Mouse (Mus musculus) midbrain, embryonic 13.5 days (tissue): ENCODE results near the gene Arfgap2. TPM values are rescaled to one million over a fixed set of nuclear protein-coding genes. Genes with fewer than 3 reads are reported as not detected.

ENCODE experiments used
- ATAC-seq: fragments of 200-750 bp; cut with Nextera tagmentation; 2 replicates; pipeline ENCODE4 v1.8.0; 2017; ENCODE audit warnings: mild to moderate bottlenecking, moderate TSS enrichment, moderate library complexity
- H3K27ac ChIP-seq: fragments of 300-500 bp; sonication (generic); 2 replicates; pipeline ENCODE4 v1.5.1; 2015; ENCODE audit warnings: inconsistent platforms, mild to moderate bottlenecking, moderate library complexity
- H3K27me3 ChIP-seq: fragments of 300-500 bp; sonication (generic); 2 replicates; pipeline ENCODE4 v1.6.1; 2015; ENCODE audit warnings: mild to moderate bottlenecking, inconsistent platforms
- H3K36me3 ChIP-seq: fragments of 300-500 bp; sonication (generic); 2 replicates; pipeline ENCODE4 v1.6.1; 2015; ENCODE audit warnings: mild to moderate bottlenecking, inconsistent platforms
- H3K4me1 ChIP-seq: fragments of 300-500 bp; sonication (generic); replicated peaks from 2 replicates; pipeline ENCODE4 v1.6.1; 2015; ENCODE audit warnings: inconsistent platforms
- H3K4me2 ChIP-seq: fragments of 300-500 bp; sonication (generic); replicated peaks from 2 replicates; pipeline ENCODE4 v1.6.1; 2015; ENCODE audit warnings: moderate library complexity, mild to moderate bottlenecking, inconsistent platforms
- H3K4me3 ChIP-seq: fragments of 300-500 bp; sonication (generic); replicated peaks from 2 replicates; pipeline ENCODE4 v1.5.1; 2015; ENCODE audit warnings: mild to moderate bottlenecking, inconsistent platforms
- H3K9ac ChIP-seq: fragments of 300-500 bp; sonication (generic); replicated peaks from 2 replicates; pipeline ENCODE4 v1.6.1; 2015; ENCODE audit warnings: mild to moderate bottlenecking, inconsistent platforms
- H3K9me3 ChIP-seq: fragments of 300-500 bp; sonication (generic); 2 replicates; pipeline ENCODE4 v1.6.1; 2016; ENCODE audit warnings: mild to moderate bottlenecking, inconsistent platforms
- WGBS: fragments of 180-500 bp; shearing (Covaris S2); methylation state at CpG from one replicate; pipeline ENCODE4 v1.1.7; 2015; 5-methylcytosine and 5-hydroxymethylcytosine counted together
- polyA plus RNA-seq: library from polyadenylated mRNA; unstranded; fragments of >200 nt; fragmentation: Nextera tagmentation; extraction: Ambion mirVana; gene quantifications from 2 replicates; pipeline ENCODE4 v1.2.1, GENCODE M21; 2015

Arfgap2 gene
- polyA plus RNA-seq, 1 experiment from 2014 or later = 82.6 TPM

- H3K4me3 ChIP-seq = no peak overlapping the region
- 91% methylated on average over 10 of the region's 10 CpGs for WGBS
- no peak for ATAC-seq
- H3K9me3 ChIP-seq = no peaks in the 10 kb centered on the region
- peaks cover 13% of the 10 kb centered on the region for H3K4me1 ChIP-seq
- H3K9ac ChIP-seq = no peak overlapping the region
- no peaks in the 10 kb centered on the region for H3K27me3 ChIP-seq
- no peak overlapping the region for H3K27ac ChIP-seq
- H3K36me3 ChIP-seq = no peaks in the 10 kb centered on the region
- no peak overlapping the region for H3K4me2 ChIP-seq
Observed at GRCm38 (mm10) chr2:91320559-91321529, 56.1 kb downstream of the Arfgap2 start.

GRCm38 (mm10) chr2:91321923-91322322 lies 57.1 kb downstream of the Arfgap2 start:
- Histone ChIP-seq H3K27ac (no peak overlapping the region), H3K27me3 (no peaks in the 10 kb centered on the region), H3K4me3 (no peak overlapping the region), H3K9ac (no peak overlapping the region), H3K36me3 (no peaks in the 10 kb centered on the region), H3K4me1 (peaks cover 16% of the 10 kb centered on the region), H3K9me3 (no peaks in the 10 kb centered on the region), H3K4me2 (no peak overlapping the region)
- 100% methylated on average over 2 of the region's 2 CpGs for WGBS
- ATAC-seq = no peak

GRCm38 (mm10) chr2:91322490-91322889 lies 57.7 kb downstream of the Arfgap2 start:
- Histone ChIP-seq H3K4me3 (no peak overlapping the region), H3K9me3 (no peaks in the 10 kb centered on the region), H3K27me3 (no peaks in the 10 kb centered on the region), H3K27ac (no peak overlapping the region), H3K4me1 (peaks cover 21% of the 10 kb centered on the region), H3K36me3 (no peaks in the 10 kb centered on the region), H3K9ac (no peak overlapping the region), H3K4me2 (no peak overlapping the region)
- WGBS = 74% methylated on average over 4 of the region's 4 CpGs
- no peak for ATAC-seq

GRCm38 (mm10) chr2:91324346-91324745 lies 59.6 kb downstream of the Arfgap2 start:
- Histone ChIP-seq H3K9ac (peak overlapping the region; percentile 15; the same call in 1 of the 2 replicates), H3K9me3 (no peaks in the 10 kb centered on the region), H3K4me1 (peaks cover 34% of the 10 kb centered on the region), H3K27ac (peak overlapping the region; percentile 54; the same call in 1 of the 2 replicates), H3K36me3 (no peaks in the 10 kb centered on the region), H3K27me3 (no peaks in the 10 kb centered on the region), H3K4me2 (no peak overlapping the region), H3K4me3 (no peak overlapping the region)
- no peak for ATAC-seq
- 58% methylated on average over 1 of the region's 1 CpGs for WGBS

GRCm38 (mm10) chr2:91324761-91325421 lies 60.1 kb downstream of the Arfgap2 start:
- Histone ChIP-seq H3K36me3 (no peaks in the 10 kb centered on the region), H3K27me3 (no peaks in the 10 kb centered on the region), H3K9ac (peak overlapping the region; percentile 15), H3K4me1 (peaks cover 36% of the 10 kb centered on the region), H3K4me2 (peak overlapping the region; percentile 22; the same call in 1 of the 2 replicates), H3K9me3 (no peaks in the 10 kb centered on the region), H3K27ac (peak overlapping the region; percentile 54), H3K4me3 (no peak overlapping the region)
- WGBS = 12% methylated on average over 15 of the region's 15 CpGs
- peak; percentile 35; the same call in 1 of the 2 replicates for ATAC-seq

Other genes with a start within 250 kb of the Arfgap2 start
- 0.48 and 0.54 TPM in 2 replicates for gene Rapsn, start 229.4 kb upstream of the Arfgap2 start, polyA plus RNA-seq
- 251 and 254 TPM in 2 replicates for gene Psmc3, start 211.0 kb upstream of the Arfgap2 start, polyA plus RNA-seq
- gene Slc39a13, start 194.6 kb upstream of the Arfgap2 start, polyA plus RNA-seq = 25.0 and 29.4 TPM in 2 replicates
- 1.8 and 3.0 TPM in 2 replicates for gene Spi1, start 182.6 kb upstream of the Arfgap2 start, polyA plus RNA-seq
- not detected in 2 replicates for gene Mybpc3, start 146.8 kb upstream of the Arfgap2 start, polyA plus RNA-seq
- 56.0 and 58.0 TPM in 2 replicates for gene Madd, start 81.1 kb upstream of the Arfgap2 start, polyA plus RNA-seq
- 1.6 and 2.1 TPM in 2 replicates for gene Nr1h3, start 62.1 kb upstream of the Arfgap2 start, polyA plus RNA-seq
- gene Acp2, start 62.1 kb upstream of the Arfgap2 start, polyA plus RNA-seq = 38.3 and 42.7 TPM in 2 replicates
- gene Ddb2, start 28.0 kb upstream of the Arfgap2 start, polyA plus RNA-seq = 15.1 TPM in 2 replicates
- gene Pacsin3, start 9.0 kb upstream of the Arfgap2 start, polyA plus RNA-seq = 15.6 and 16.2 TPM in 2 replicates
- 147 and 165 TPM in 2 replicates for gene 1110051M20Rik, start 179.7 kb downstream of the Arfgap2 start, polyA plus RNA-seq
- 7.1 and 10.2 TPM in 2 replicates for gene Lrp4, start 192.5 kb downstream of the Arfgap2 start, polyA plus RNA-seq